Mouse (Mus musculus) ES-Bruce4 (cell line): Measurements from ENCODE around the gene Sun5.

ENCODE experiments used
- CTCF ChIP-seq: IDR thresholded peaks from one replicate; pipeline ENCODE4 v1.8.1; 2011; ENCODE audit warnings: low read depth, low read length
- EP300 ChIP-seq: IDR thresholded peaks from 2 replicates; pipeline ENCODE4 v1.6.1; 2011; ENCODE audit warnings: low read depth, low read length; ENCODE audit not compliant: insufficient read depth
- POLR2A ChIP-seq: IDR thresholded peaks from one replicate; pipeline ENCODE4 v1.8.1; 2011; ENCODE audit warnings: low read length; ENCODE audit not compliant: insufficient read depth

- TF ChIP-seq CTCF: no peak
- no peak for TF ChIP-seq POLR2A
- TF ChIP-seq EP300: no peak
These were observed at the start of gene Sun5 for GRCm38 (mm10) chr2:153870984-153871383.
